Mouse (Mus musculus) hindbrain, embryonic 11.5 days (tissue): ENCODE results near the gene Shoc2. TPM values are rescaled to one million over a fixed set of nuclear protein-coding genes. Genes with fewer than 3 reads are reported as not detected.
"Not testable (repeated sequence)": the region's sequence is repeated elsewhere in the genome, so short reads cannot be mapped to it uniquely, and the experiment has no call there.

Experiments used
- ATAC-seq: fragments of 200-750 bp; cut with Nextera tagmentation; 2 replicates; pipeline ENCODE4 v1.8.0; 2017; ENCODE audit warnings: mild to moderate bottlenecking, moderate TSS enrichment, moderate library complexity; ENCODE audit not compliant: low FRiP score
- DNase-seq: peaks from one replicate; pipeline ENCODE4 v3.0.0-alpha.2; 2015; ENCODE audit warnings: low spot score
- H3K27ac ChIP-seq: fragments of 300-500 bp; sonication (generic); 2 replicates; pipeline ENCODE4 v1.5.1; 2014; ENCODE audit warnings: mild to moderate bottlenecking, low read depth, low read length
- H3K27me3 ChIP-seq: fragments of 300-500 bp; sonication (generic); 2 replicates; pipeline ENCODE4 v1.6.1; 2014; ENCODE audit warnings: mild to moderate bottlenecking, low read length, moderate library complexity, mixed read lengths; ENCODE audit not compliant: control insufficient read depth, insufficient read depth
- H3K36me3 ChIP-seq: fragments of 300-500 bp; sonication (generic); 2 replicates; pipeline ENCODE4 v1.6.1; 2014; ENCODE audit warnings: mild to moderate bottlenecking, low read length, moderate library complexity, mixed read lengths; ENCODE audit not compliant: control insufficient read depth, insufficient read depth
- H3K4me1 ChIP-seq: fragments of 300-500 bp; sonication (generic); replicated peaks from 2 replicates; pipeline ENCODE4 v1.6.1; 2014; ENCODE audit warnings: low read length, mixed read lengths; ENCODE audit not compliant: control insufficient read depth, insufficient read depth
- H3K4me2 ChIP-seq: fragments of 300-500 bp; sonication (generic); replicated peaks from 2 replicates; pipeline ENCODE4 v1.6.1; 2014; ENCODE audit warnings: mild to moderate bottlenecking, low read depth, low read length
- H3K4me3 ChIP-seq: fragments of 300-500 bp; sonication (generic); 2 replicates; pipeline ENCODE4 v1.5.1; 2014; ENCODE audit warnings: low read depth, low read length
- H3K9ac ChIP-seq: fragments of 300-500 bp; sonication (generic); 2 replicates; pipeline ENCODE4 v1.6.1; 2014; ENCODE audit warnings: low read depth, low read length
- H3K9me3 ChIP-seq: fragments of 300-500 bp; sonication (generic); 2 replicates; pipeline ENCODE4 v1.6.1; 2016; ENCODE audit warnings: low read length; ENCODE audit not compliant: control insufficient read depth
- WGBS: fragments of 180-500 bp; shearing (Covaris S2); extraction: QIAGEN DNeasy Blood & Tissue Kit; methylation state at CpG from one replicate; pipeline ENCODE4 v1.1.7; 2014; 5-methylcytosine and 5-hydroxymethylcytosine counted together
- polyA plus RNA-seq: library from polyadenylated mRNA; unstranded; fragments of >200 nt; fragmentation: Nextera tagmentation; extraction: Ambion mirVana; gene quantifications from 2 replicates; pipeline ENCODE4 v1.2.1, GENCODE M21; 2014

The Shoc2 gene
- polyA plus RNA-seq, 1 experiment from 2014 or later, result 80.9 TPM

DNA sequence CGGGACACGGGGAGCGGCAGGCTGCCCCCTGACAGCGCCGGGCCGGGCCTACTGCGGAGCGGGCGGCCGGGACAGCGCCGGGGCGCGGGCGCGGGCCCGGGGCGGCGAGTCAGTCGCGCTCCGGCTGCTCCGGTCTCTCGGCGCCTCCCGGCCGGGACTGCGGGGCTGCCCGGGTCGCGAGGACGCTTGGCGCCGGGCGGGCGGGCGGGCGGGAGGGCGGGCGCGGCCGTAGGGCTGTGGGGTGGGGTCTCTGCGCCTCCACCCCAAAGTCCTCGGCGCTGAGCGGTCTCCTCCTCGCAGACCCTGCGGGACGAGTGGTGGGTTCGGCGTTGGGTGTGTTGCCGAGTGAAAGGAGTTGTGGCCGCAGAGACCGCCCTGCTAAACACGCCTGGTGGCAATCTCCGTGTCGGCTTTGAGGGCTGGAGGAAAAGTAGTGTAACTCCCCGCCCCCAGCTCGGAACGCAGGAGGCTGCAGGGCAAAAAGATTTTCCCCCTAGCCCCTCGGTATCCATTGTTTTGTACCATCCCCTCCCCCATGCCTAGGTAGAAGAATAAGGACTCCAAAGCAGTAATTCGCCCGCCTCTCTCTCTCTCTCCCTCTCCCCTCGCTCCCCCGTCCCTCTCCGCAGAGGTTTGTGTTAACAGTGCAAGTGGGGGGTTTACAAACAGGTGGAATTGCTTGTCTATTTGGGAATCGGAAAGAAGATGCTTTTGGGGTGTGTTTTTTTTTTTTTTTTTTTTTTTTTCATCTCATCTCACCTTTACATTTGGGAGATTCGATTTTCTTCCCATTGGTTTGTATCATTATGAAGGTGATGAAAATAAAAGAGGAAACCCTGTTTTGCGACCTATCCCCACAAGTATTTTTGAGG lies 1.3 kb downstream of the Shoc2 start:
- Histone ChIP-seq H3K27me3 (no peaks in the 10 kb centered on the region), H3K27ac (peak overlapping the region; percentile 94), H3K9ac (peak overlapping the region; percentile 93), H3K4me1 (no peaks in the 10 kb centered on the region; the same call in 1 of the 2 replicates), H3K4me2 (peak overlapping the region; percentile 49), H3K36me3 (no peaks in the 10 kb centered on the region), H3K4me3 (peak overlapping the region; percentile 87), H3K9me3 (no peaks in the 10 kb centered on the region)
- peak; percentile 30 for ATAC-seq
- 2% methylated on average over 29 of the region's 69 CpGs for WGBS
- DNase-seq, result peak; percentile 77

DNA sequence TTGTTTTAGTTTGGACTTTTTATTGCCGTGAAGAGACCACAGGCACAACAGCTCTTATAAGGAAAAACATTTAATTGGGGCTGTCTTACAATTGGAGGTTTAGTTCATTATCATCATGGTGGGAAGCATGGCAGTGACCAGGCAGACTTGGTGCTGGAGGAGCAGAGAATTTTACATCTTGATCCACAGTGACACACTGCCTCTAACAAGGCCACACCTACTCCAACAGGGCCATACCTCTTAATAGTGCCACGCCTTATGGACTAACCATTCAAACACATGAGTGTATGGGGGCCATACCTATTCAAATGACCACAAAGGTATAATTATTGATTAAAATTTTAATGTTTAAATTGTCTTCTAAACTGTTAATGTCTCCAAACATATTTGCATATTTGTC lies 13.4 kb downstream of the Shoc2 start:
- Histone ChIP-seq H3K4me2 (no peak overlapping the region), H3K27me3 (no peaks in the 10 kb centered on the region), H3K27ac (no peak overlapping the region), H3K9ac (no peak overlapping the region), H3K4me1 (no peaks in the 10 kb centered on the region), H3K4me3 (no peak overlapping the region), H3K9me3 (no peaks in the 10 kb centered on the region), H3K36me3 (no peaks in the 10 kb centered on the region)
- DNase-seq (no peak), ATAC-seq (no peak)
- 94% methylated on average over 2 of the region's 2 CpGs for WGBS

DNA sequence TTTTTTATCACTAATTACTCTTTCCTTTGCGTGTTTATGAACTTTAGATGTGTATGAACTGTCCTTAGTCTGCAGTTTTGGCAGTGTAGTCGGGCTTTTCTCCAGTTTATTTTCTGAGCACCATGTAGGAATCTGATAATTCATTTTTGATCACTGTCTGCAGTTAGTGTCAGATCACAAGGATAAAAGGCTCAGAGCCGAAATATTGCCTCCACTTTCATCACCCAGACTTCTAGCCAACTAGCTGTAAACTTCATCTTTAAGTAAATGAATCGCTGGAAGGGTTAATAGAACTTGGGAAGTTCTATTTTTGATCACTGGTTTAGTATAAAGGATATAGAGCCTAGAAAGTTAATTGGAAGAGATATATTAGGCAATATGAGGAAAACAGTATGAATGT lies 18.4 kb downstream of the Shoc2 start:
- Histone ChIP-seq H3K4me1 (no peaks in the 10 kb centered on the region), H3K9ac (no peak overlapping the region), H3K9me3 (no peaks in the 10 kb centered on the region), H3K27me3 (no peaks in the 10 kb centered on the region), H3K27ac (no peak overlapping the region), H3K36me3 (no peaks in the 10 kb centered on the region), H3K4me2 (no peak overlapping the region), H3K4me3 (no peak overlapping the region)
- DNase-seq, result no peak
- WGBS, result 92% methylated on average over 4 of the region's 4 CpGs
- ATAC-seq, result no peak

DNA sequence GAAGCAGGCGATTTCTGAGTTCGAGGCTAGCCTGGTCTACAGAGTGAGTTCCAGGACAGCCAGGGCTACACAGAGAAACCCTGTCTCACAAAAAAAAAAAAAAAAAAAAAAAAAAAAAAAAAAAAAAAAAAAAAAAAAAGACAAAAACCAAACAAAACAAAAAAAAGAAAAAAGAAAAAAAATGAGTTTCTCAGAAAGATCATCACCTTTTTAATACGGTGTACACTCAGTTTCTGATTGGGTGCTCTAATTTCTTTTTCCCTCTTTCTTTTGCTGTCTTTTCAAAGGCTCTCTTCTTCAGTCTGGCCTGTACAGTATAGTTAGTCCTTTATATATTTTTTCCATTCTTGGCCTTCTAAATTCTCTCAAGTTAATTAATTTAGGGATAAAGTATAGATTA lies 20.2 kb downstream of the Shoc2 start:
- not testable (repeated sequence) for H3K27ac ChIP-seq, H3K36me3 ChIP-seq, H3K27me3 ChIP-seq, H3K4me3 ChIP-seq, ATAC-seq, DNase-seq, H3K9ac ChIP-seq, H3K4me1 ChIP-seq, H3K9me3 ChIP-seq, H3K4me2 ChIP-seq
- 98% methylated on average over 3 of the region's 3 CpGs for WGBS

DNA sequence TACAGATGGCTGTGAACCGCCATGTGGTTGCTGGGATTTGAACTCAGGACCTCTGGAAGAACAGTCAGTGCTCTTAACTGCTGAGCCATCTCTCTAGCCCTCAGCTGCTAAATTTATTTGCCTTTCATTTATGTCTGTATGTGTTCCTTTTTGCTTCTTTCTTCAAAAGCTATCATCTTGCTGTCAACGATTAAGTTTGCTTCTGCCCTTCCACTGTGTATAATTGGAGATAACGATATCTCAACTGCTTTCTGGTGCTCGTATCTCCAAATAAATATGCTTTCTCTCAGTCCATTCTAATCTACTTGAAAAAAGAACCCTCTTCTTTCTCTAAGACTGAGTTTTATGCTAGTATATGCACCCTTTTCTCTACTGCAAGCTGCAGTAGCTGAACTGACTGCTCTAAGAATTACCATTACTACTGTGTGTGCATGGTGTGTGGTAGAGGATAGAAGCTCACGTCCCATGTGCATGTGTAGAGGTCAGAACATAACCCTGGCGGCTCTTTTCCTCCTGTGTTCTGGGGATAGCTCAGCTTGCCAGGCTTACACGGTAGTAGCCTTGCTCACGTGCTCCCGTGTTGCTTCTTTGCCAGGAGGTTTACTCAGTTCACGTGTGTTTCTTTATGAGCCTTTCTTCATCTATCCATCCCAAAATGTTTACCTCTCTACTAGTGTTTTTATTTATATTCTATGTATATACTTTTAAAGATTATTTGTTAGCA lies 21.0 kb downstream of the Shoc2 start:
- no peak overlapping the region for H3K4me2 ChIP-seq
- H3K27ac ChIP-seq, result no peak overlapping the region
- DNase-seq, result no peak
- no peaks in the 10 kb centered on the region for H3K9me3 ChIP-seq
- H3K4me1 ChIP-seq, result no peaks in the 10 kb centered on the region
- H3K4me3 ChIP-seq, result no peak overlapping the region
- no peak overlapping the region for H3K9ac ChIP-seq
- ATAC-seq, result no peak
- no peaks in the 10 kb centered on the region for H3K36me3 ChIP-seq
- 94% methylated on average over 10 of the region's 10 CpGs for WGBS
- no peaks in the 10 kb centered on the region for H3K27me3 ChIP-seq

DNA sequence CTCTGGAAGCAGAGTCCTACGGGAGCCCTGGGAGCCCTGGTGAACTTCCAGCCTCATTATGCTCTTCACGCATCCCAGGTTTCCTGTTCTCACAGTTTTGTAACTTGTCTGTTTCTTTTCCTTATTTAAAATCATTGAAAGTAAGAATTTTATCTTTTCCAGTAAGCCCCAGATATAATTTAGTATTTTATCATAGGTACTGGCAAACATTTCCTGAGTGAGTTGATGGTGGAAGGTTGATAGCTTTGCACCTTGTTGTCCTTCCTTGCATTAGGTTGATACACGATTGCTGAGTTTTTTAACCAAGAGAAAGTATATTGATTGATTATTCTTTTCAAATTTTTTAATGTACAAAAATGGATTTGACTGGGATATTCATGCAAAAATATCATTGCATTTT lies 25.1 kb downstream of the Shoc2 start:
- Histone ChIP-seq H3K27me3 (no peaks in the 10 kb centered on the region), H3K36me3 (no peaks in the 10 kb centered on the region), H3K4me2 (no peak overlapping the region), H3K9ac (no peak overlapping the region), H3K4me1 (no peaks in the 10 kb centered on the region), H3K4me3 (no peak overlapping the region), H3K9me3 (no peaks in the 10 kb centered on the region), H3K27ac (no peak overlapping the region)
- ATAC-seq, result no peak
- DNase-seq, result no peak
- 92% methylated on average over 3 of the region's 3 CpGs for WGBS

DNA sequence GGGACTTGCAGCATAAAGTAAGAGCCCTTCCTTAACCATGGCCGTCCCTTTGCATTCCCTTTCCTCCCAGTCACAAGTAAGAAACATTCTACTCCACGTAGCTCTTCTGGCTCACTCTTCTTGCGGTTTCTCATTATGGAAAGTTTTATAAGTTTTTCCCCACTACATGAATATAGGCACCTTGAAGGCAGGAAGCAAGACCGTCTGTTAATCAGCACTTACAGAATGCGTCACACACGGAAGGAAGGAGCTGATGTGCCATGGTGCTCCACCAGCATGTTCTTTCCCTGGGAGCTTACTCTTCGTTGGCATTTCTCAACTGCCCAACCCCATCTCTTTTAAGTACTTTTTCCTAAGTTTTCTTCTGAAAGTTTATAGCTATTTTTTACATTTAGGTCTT lies 27.8 kb downstream of the Shoc2 start:
- Histone ChIP-seq H3K4me2 (no peak overlapping the region), H3K27me3 (no peaks in the 10 kb centered on the region), H3K27ac (no peak overlapping the region), H3K9me3 (no peaks in the 10 kb centered on the region), H3K4me1 (no peaks in the 10 kb centered on the region), H3K9ac (no peak overlapping the region), H3K4me3 (no peak overlapping the region), H3K36me3 (no peaks in the 10 kb centered on the region)
- no peak for DNase-seq
- no peak for ATAC-seq
- whole genome bisulfite sequencing, result 83% methylated on average over 7 of the region's 7 CpGs

DNA sequence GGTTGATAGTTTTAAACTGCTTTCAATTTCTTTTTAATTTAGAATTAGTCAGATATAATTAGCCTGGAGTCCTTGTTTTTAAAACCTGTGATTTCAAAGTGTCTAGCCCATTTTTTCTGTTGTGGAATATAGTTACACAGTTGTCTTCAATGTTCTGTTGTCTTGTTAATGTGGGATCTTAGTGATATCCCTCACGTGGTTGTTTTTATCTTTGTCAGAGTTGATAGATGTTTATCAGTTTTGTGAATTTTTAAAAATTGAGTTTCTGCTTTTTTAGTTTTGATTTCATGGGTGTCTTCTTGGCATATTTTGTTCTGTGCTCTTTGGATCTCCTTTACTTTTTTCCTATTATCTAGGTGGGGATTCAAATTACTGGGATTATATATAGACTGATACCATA lies 29.6 kb downstream of the Shoc2 start:
- no peak for ATAC-seq
- 93% methylated on average over 1 of the region's 1 CpGs for WGBS

DNA sequence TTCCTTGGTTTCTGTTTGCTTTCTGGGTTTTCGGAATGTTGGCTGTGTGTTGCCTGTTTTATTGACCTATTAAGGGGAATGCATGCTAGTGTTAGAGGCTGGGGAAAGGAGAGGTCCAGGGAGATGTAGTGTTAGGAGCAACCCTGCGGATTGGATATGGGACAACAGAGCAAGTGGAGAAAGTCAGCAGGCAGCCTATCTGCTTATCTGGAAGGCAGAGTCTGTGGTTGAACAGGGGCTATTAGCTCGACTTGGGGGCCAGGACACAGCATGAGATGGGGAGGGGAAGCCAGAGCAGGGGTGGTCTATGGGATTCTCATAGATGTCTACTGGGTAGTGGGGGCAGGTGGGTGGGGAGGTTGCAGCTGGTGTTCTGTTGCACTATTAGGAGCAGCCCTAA lies 37.9 kb downstream of the Shoc2 start:
- WGBS, result 81% methylated on average over 3 of the region's 3 CpGs
- no peak overlapping the region for H3K27ac ChIP-seq
- H3K9me3 ChIP-seq, result no peaks in the 10 kb centered on the region
- H3K9ac ChIP-seq, result no peak overlapping the region
- DNase-seq, result no peak
- no peaks in the 10 kb centered on the region for H3K4me1 ChIP-seq
- no peaks in the 10 kb centered on the region for H3K27me3 ChIP-seq
- no peaks in the 10 kb centered on the region for H3K36me3 ChIP-seq
- no peak for ATAC-seq
- H3K4me3 ChIP-seq, result no peak overlapping the region
- no peak overlapping the region for H3K4me2 ChIP-seq

More for the DNA sequence above, 29.6 kb downstream of the Shoc2 start:
- Histone ChIP-seq H3K27ac (no peak overlapping the region), H3K4me3 (no peak overlapping the region), H3K27me3 (no peaks in the 10 kb centered on the region), H3K9me3 (no peaks in the 10 kb centered on the region), H3K36me3 (no peaks in the 10 kb centered on the region), H3K4me2 (no peak overlapping the region), H3K9ac (no peak overlapping the region), H3K4me1 (no peaks in the 10 kb centered on the region)
- DNase-seq, result no peak
